Mouse (Mus musculus) embryonic facial prominence, embryonic 15.5 days (tissue): Measurements from ENCODE around the gene Akirin1. TPM values are rescaled to one million over a fixed set of nuclear protein-coding genes. Genes with fewer than 3 reads are reported as not detected.

Experiments used
- ATAC-seq: fragments of 200-750 bp; cut with Nextera tagmentation; 2 replicates; pipeline ENCODE4 v1.8.0; 2017; ENCODE audit warnings: low read depth, moderate TSS enrichment; ENCODE audit not compliant: insufficient number of reproducible peaks, low FRiP score, low TSS enrichment
- H3K27ac ChIP-seq: fragments of 300-500 bp; sonication (generic); replicated peaks from 2 replicates; pipeline ENCODE4 v1.5.1; 2015; ENCODE audit warnings: mild to moderate bottlenecking, inconsistent platforms
- H3K27me3 ChIP-seq: fragments of 300-500 bp; sonication (generic); 2 replicates; pipeline ENCODE4 v1.6.1; 2015; ENCODE audit warnings: inconsistent platforms
- H3K36me3 ChIP-seq: fragments of 300-500 bp; sonication (generic); 2 replicates; pipeline ENCODE4 v1.6.1; 2015; ENCODE audit warnings: mild to moderate bottlenecking, inconsistent platforms
- H3K4me1 ChIP-seq: fragments of 300-500 bp; sonication (generic); 2 replicates; pipeline ENCODE4 v1.6.1; 2015; ENCODE audit warnings: inconsistent platforms
- H3K4me2 ChIP-seq: fragments of 300-500 bp; sonication (generic); replicated peaks from 2 replicates; pipeline ENCODE4 v1.6.1; 2015; ENCODE audit warnings: mild to moderate bottlenecking, inconsistent platforms
- H3K4me3 ChIP-seq: fragments of 300-500 bp; sonication (generic); replicated peaks from 2 replicates; pipeline ENCODE4 v1.5.1; 2015; ENCODE audit warnings: mild to moderate bottlenecking, inconsistent platforms
- H3K9ac ChIP-seq: fragments of 300-500 bp; sonication (generic); 2 replicates; pipeline ENCODE4 v1.6.1; 2015; ENCODE audit warnings: inconsistent platforms
- H3K9me3 ChIP-seq: fragments of 300-500 bp; sonication (generic); replicated peaks from 2 replicates; pipeline ENCODE4 v1.6.1; 2016; ENCODE audit warnings: inconsistent platforms
- WGBS: fragments of 180-500 bp; shearing (Covaris S2); methylation state at CpG from one replicate; pipeline ENCODE4 v1.1.7; 2015; 5-methylcytosine and 5-hydroxymethylcytosine counted together
- polyA plus RNA-seq: library from polyadenylated mRNA; unstranded; fragments of >200 nt; fragmentation: Nextera tagmentation; extraction: Ambion mirVana; gene quantifications from 2 replicates; pipeline ENCODE4 v1.2.1, GENCODE M21; 2015

Akirin1 gene
- 56.0 and 56.1 TPM in 2 replicates for polyA plus RNA-seq

- Histone ChIP-seq H3K4me3 (peak within 1 kb of the TSS; percentile 97), H3K4me1 (peaks cover 16% of the 10 kb centered on the region), H3K36me3 (no peaks in the 10 kb centered on the region), H3K9ac (peak within 1 kb of the TSS; percentile 84), H3K9me3 (no peaks in the 10 kb centered on the region), H3K4me2 (peak within 1 kb of the TSS; percentile 69), H3K27me3 (no peaks in the 10 kb centered on the region), H3K27ac (peak within 1 kb of the TSS; percentile 89)
- WGBS, result under 1% methylated on average over 40 of the region's 46 CpGs
- peak; percentile 97 for ATAC-seq
Measured at GRCm38 (mm10) chr4:123750152-123750651, at the start of gene Akirin1. Gene Akirin1 (minus strand): TSS chr4:123750345.

- H3K27ac ChIP-seq, result no peak overlapping the region
- H3K4me1 ChIP-seq, result no peaks in the 10 kb centered on the region
- H3K27me3 ChIP-seq, result no peaks in the 10 kb centered on the region
- no peak overlapping the region for H3K4me3 ChIP-seq
- H3K9me3 ChIP-seq, result no peaks in the 10 kb centered on the region
- WGBS, result 37% methylated on average over 7 of the region's 7 CpGs
- H3K36me3 ChIP-seq, result no peaks in the 10 kb centered on the region
- no peak overlapping the region for H3K4me2 ChIP-seq
- H3K9ac ChIP-seq, result no peak overlapping the region
- ATAC-seq, result peak; percentile 88
Measured at GRCm38 (mm10) chr4:123797856-123798255, 47.7 kb upstream of the Akirin1 start.

- Histone ChIP-seq H3K4me2 (no peak overlapping the region), H3K4me3 (no peak overlapping the region), H3K9me3 (no peaks in the 10 kb centered on the region), H3K4me1 (no peaks in the 10 kb centered on the region), H3K9ac (no peak overlapping the region), H3K36me3 (no peaks in the 10 kb centered on the region), H3K27ac (peak overlapping the region; percentile 39; the same call in 1 of the 2 replicates), H3K27me3 (no peaks in the 10 kb centered on the region)
- WGBS, result 71% methylated on average over 3 of the region's 3 CpGs
- ATAC-seq, result peak; percentile 45; the same call in 1 of the 2 replicates
Measured at GRCm38 (mm10) chr4:123797403-123797802, 47.3 kb upstream of the Akirin1 start.

DNA sequence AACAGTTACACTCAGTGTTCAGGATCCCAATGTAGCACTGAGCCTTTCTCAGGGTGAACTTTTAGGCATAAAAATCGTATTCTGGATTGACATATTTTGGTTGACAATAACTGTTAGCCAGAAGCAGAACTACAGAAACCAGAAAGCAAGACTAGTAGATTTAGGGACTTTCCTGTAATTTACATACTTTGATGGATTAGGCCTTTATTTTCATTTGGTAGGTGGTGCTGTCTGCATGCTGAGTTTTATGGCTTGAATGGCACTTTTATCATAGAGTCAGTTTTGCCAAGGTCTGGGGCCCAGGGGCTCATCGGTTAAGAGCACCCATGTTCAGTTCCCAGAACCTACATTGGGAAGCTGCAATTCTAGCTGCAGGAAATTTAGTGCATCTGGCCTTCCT, 44.9 kb upstream of the Akirin1 start:
- no peak overlapping the region for H3K27ac ChIP-seq
- ATAC-seq, result no peak

GRCm38 (mm10) chr4:123793136-123793535, 43.0 kb upstream of the Akirin1 start:
- 92% methylated on average over 6 of the region's 6 CpGs for WGBS
- no peaks in the 10 kb centered on the region for H3K36me3 ChIP-seq
- no peak overlapping the region for H3K4me2 ChIP-seq
- no peaks in the 10 kb centered on the region for H3K27me3 ChIP-seq
- H3K9ac ChIP-seq, result no peak overlapping the region
- no peak overlapping the region for H3K4me3 ChIP-seq
- ATAC-seq, result no peak
- H3K27ac ChIP-seq, result no peak overlapping the region
- no peaks in the 10 kb centered on the region for H3K9me3 ChIP-seq
- no peaks in the 10 kb centered on the region for H3K4me1 ChIP-seq

More for the DNA sequence above, 44.9 kb upstream of the Akirin1 start:
- 70% methylated on average over 2 of the region's 2 CpGs for whole genome bisulfite sequencing
- H3K4me2 ChIP-seq, result no peak overlapping the region
- H3K27me3 ChIP-seq, result no peaks in the 10 kb centered on the region
- no peak overlapping the region for H3K4me3 ChIP-seq
- H3K9ac ChIP-seq, result no peak overlapping the region
- no peaks in the 10 kb centered on the region for H3K4me1 ChIP-seq
- no peaks in the 10 kb centered on the region for H3K9me3 ChIP-seq
- no peaks in the 10 kb centered on the region for H3K36me3 ChIP-seq

GRCm38 (mm10) chr4:123792666-123793065, 42.5 kb upstream of the Akirin1 start:
- H3K4me1 ChIP-seq, result peaks cover 5% of the 10 kb centered on the region; the same call in 1 of the 2 replicates
- no peak overlapping the region for H3K9ac ChIP-seq
- H3K4me3 ChIP-seq, result no peak overlapping the region
- 85% methylated on average over 2 of the region's 2 CpGs for WGBS
- no peak for ATAC-seq
- no peaks in the 10 kb centered on the region for H3K36me3 ChIP-seq
- no peak overlapping the region for H3K27ac ChIP-seq
- no peak overlapping the region for H3K4me2 ChIP-seq
- H3K27me3 ChIP-seq, result no peaks in the 10 kb centered on the region
- H3K9me3 ChIP-seq, result no peaks in the 10 kb centered on the region

- no peak within 1 kb of the TSS for H3K27ac ChIP-seq
- WGBS, result 20% methylated on average over 12 of the region's 12 CpGs
- H3K9ac ChIP-seq, result no peak within 1 kb of the TSS
- H3K4me3 ChIP-seq, result peak within 1 kb of the TSS; percentile 16; the same call in 1 of the 2 replicates
- H3K9me3 ChIP-seq, result no peaks in the 10 kb centered on the region
- peak; percentile 78 for ATAC-seq
- H3K4me1 ChIP-seq, result peaks cover 8% of the 10 kb centered on the region; the same call in 1 of the 2 replicates
- H3K4me2 ChIP-seq, result peak within 1 kb of the TSS; percentile 27
- no peaks in the 10 kb centered on the region for H3K27me3 ChIP-seq
- no peaks in the 10 kb centered on the region for H3K36me3 ChIP-seq
Measured at GRCm38 (mm10) chr4:123787191-123787985, 37.2 kb upstream of the Akirin1 start, which contains the start of gene Rhbdl2. Gene Rhbdl2 (plus strand): TSS chr4:123787874.

DNA sequence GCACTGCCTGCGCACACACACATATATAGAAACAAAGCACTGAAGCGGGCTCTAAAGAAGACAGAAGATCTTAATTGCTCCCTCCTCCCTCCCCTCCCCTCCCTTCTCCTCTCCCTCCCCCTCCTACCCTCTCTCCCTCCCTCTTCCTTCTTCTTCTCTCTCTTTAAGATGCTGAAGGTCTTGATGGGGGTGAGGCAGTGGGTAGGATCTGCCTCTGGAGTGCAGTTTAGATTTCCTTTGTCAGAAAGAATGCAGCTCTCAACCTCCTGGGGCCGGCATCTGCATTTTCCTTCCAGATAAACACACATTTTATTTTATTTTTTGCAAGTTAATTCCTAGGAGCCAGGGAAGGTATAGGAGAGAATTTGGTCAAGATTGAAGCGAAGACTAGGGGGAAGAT, 18.1 kb upstream of the Akirin1 start:
- no peak overlapping the region for H3K27ac ChIP-seq
- no peak overlapping the region for H3K4me3 ChIP-seq
- H3K9me3 ChIP-seq, result no peaks in the 10 kb centered on the region
- no peak overlapping the region for H3K9ac ChIP-seq
- H3K36me3 ChIP-seq, result no peaks in the 10 kb centered on the region
- ATAC-seq, result no peak
- no peaks in the 10 kb centered on the region for H3K27me3 ChIP-seq
- WGBS, result 70% methylated on average over 4 of the region's 4 CpGs
- H3K4me2 ChIP-seq, result no peak overlapping the region
- H3K4me1 ChIP-seq, result no peaks in the 10 kb centered on the region

DNA sequence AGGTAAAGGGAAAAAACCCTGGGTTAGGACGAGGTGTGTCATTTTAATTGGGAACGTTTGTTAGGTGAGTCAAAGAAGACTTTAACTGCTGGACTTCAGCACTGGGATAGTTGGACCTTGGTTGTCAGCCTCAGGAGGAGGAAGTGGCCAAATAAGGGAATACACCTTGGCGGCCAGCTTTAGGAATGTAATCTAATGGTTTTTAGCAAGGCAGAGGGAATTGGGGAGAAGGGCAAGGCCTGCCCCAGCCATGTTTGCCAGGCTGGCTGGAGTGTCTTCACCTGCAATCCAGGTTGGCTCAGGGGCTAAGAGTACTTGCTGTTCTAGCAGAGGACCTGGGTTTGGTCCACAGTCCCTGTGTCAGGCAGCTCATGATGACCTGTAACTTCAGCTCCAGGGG, 17.7 kb upstream of the Akirin1 start:
- Histone ChIP-seq H3K9ac (no peak overlapping the region), H3K27ac (no peak overlapping the region), H3K4me1 (no peaks in the 10 kb centered on the region), H3K36me3 (no peaks in the 10 kb centered on the region), H3K27me3 (no peaks in the 10 kb centered on the region), H3K4me3 (no peak overlapping the region), H3K9me3 (no peaks in the 10 kb centered on the region), H3K4me2 (no peak overlapping the region)
- no peak for ATAC-seq
- 67% methylated on average over 3 of the region's 3 CpGs for WGBS

DNA sequence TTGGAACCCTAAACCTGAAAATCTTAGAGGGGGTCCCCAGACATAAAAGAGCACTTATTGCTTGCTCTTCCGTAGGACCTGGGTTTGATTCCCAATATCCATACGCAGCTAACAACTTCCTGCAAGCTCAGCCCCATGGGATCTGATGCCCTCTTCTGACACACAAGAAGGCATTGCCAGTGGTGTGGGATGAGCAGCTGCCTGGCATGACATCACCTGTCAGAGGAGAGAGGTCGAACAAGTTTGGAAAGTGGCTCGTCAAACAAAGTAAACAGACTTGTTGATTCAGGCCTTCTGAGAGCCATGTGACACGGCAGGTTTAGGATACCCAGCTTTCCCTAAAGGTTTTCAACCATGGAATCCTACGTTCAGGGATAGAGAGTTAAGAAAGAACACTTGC, 14.9 kb upstream of the Akirin1 start:
- Histone ChIP-seq H3K36me3 (no peaks in the 10 kb centered on the region), H3K4me3 (no peak overlapping the region), H3K9ac (no peak overlapping the region), H3K27me3 (no peaks in the 10 kb centered on the region), H3K9me3 (no peaks in the 10 kb centered on the region), H3K4me1 (no peaks in the 10 kb centered on the region), H3K4me2 (no peak overlapping the region), H3K27ac (0 out of 2 replicates have a peak overlapping the region, but pooled peaks have one; percentile 2)
- ATAC-seq, result no peak
- WGBS, result 58% methylated on average over 6 of the region's 6 CpGs

GRCm38 (mm10) chr4:123758306-123758705, 8.2 kb upstream of the Akirin1 start:
- H3K4me2 ChIP-seq, result no peak overlapping the region
- 50% methylated on average over 4 of the region's 4 CpGs for WGBS
- H3K36me3 ChIP-seq, result no peaks in the 10 kb centered on the region
- no peaks in the 10 kb centered on the region for H3K27me3 ChIP-seq
- H3K4me1 ChIP-seq, result no peaks in the 10 kb centered on the region
- H3K4me3 ChIP-seq, result no peak overlapping the region
- ATAC-seq, result no peak
- no peaks in the 10 kb centered on the region for H3K9me3 ChIP-seq
- no peak overlapping the region for H3K9ac ChIP-seq
- no peak overlapping the region for H3K27ac ChIP-seq
